Mouse (Mus musculus) E14TG2a.4 (cell line): ENCODE data around the gene Dirc2.

Experiments
- H3K27me3 ChIP-seq: 2 replicates; pipeline ENCODE4 v1.6.1; 2014; ENCODE audit warnings: low read length, control low read depth; ENCODE audit not compliant: insufficient read depth
- H3K36me3 ChIP-seq: 2 replicates; pipeline ENCODE4 v1.6.1; 2014; ENCODE audit warnings: low read length, control low read depth; ENCODE audit not compliant: insufficient read depth
- H3K4me1 ChIP-seq: replicated peaks from 2 replicates; pipeline ENCODE4 v1.6.1; 2014; ENCODE audit warnings: low read depth, low read length, control low read depth
- H3K4me3 ChIP-seq: replicated peaks from 2 replicates; pipeline ENCODE4 v1.5.1; 2014; ENCODE audit warnings: mild to moderate bottlenecking, low read length
- H3K9me3 ChIP-seq: 2 replicates; pipeline ENCODE4 v1.6.1; 2014; ENCODE audit warnings: low read length, control low read depth
- CTCF ChIP-seq: conservative IDR thresholded peaks from 2 replicates; pipeline ENCODE4 v1.5.1; 2014; ENCODE audit warnings: low read length
- NANOG ChIP-seq: IDR thresholded peaks from 2 replicates; pipeline ENCODE4 v1.6.1; 2014; ENCODE audit warnings: borderline replicate concordance, low read length, mixed read lengths
- POU5F1 ChIP-seq: IDR thresholded peaks from 2 replicates; pipeline ENCODE4 v1.6.1; 2014; ENCODE audit warnings: low read length, borderline replicate concordance

Dirc2 gene

GRCm38 (mm10) chr16:35740357-35740756, 28.8 kb downstream of the Dirc2 start:
- Histone ChIP-seq H3K4me1 (peaks cover 33% of the 10 kb centered on the region), H3K36me3 (peaks cover 10% of the 10 kb centered on the region; the same call in 1 of the 2 replicates), H3K27me3 (no peaks in the 10 kb centered on the region), H3K9me3 (no peaks in the 10 kb centered on the region), H3K4me3 (no peak overlapping the region)
- TF ChIP-seq POU5F1 (no peak), NANOG (no peak), CTCF (no peak)

GRCm38 (mm10) chr16:35739548-35739947, 29.6 kb downstream of the Dirc2 start:
- TF ChIP-seq POU5F1: no peak
- no peak for TF ChIP-seq NANOG
- no peak for TF ChIP-seq CTCF
- Histone ChIP-seq H3K9me3 (no peaks in the 10 kb centered on the region), H3K27me3 (no peaks in the 10 kb centered on the region), H3K4me3 (no peak overlapping the region), H3K4me1 (peaks cover 37% of the 10 kb centered on the region), H3K36me3 (peaks cover 17% of the 10 kb centered on the region)

GRCm38 (mm10) chr16:35738096-35738767, 30.9 kb downstream of the Dirc2 start:
- H3K4me3 ChIP-seq: no peak overlapping the region
- H3K36me3 ChIP-seq: peaks cover 17% of the 10 kb centered on the region
- TF ChIP-seq NANOG (no peak), POU5F1 (no peak), CTCF (no peak)
- peaks cover 45% of the 10 kb centered on the region for H3K4me1 ChIP-seq
- no peaks in the 10 kb centered on the region for H3K9me3 ChIP-seq
- H3K27me3 ChIP-seq: no peaks in the 10 kb centered on the region

GRCm38 (mm10) chr16:35734038-35734437, 35.1 kb downstream of the Dirc2 start:
- no peaks in the 10 kb centered on the region for H3K9me3 ChIP-seq
- H3K27me3 ChIP-seq: no peaks in the 10 kb centered on the region
- no peak overlapping the region for H3K4me3 ChIP-seq
- peaks cover 46% of the 10 kb centered on the region for H3K4me1 ChIP-seq
- peaks cover 26% of the 10 kb centered on the region for H3K36me3 ChIP-seq
- TF ChIP-seq NANOG: no peak
- TF ChIP-seq CTCF: peak; percentile 100

GRCm38 (mm10) chr16:35732096-35732495, 37.1 kb downstream of the Dirc2 start:
- Histone ChIP-seq H3K36me3 (peaks cover 26% of the 10 kb centered on the region), H3K4me3 (no peak overlapping the region), H3K4me1 (peaks cover 38% of the 10 kb centered on the region), H3K9me3 (no peaks in the 10 kb centered on the region), H3K27me3 (no peaks in the 10 kb centered on the region)
- TF ChIP-seq CTCF: no peak
- no peak for TF ChIP-seq POU5F1
- TF ChIP-seq NANOG: no peak

- peaks cover 21% of the 10 kb centered on the region for H3K4me1 ChIP-seq
- peaks cover 25% of the 10 kb centered on the region for H3K36me3 ChIP-seq
- no peaks in the 10 kb centered on the region for H3K27me3 ChIP-seq
- no peaks in the 10 kb centered on the region for H3K9me3 ChIP-seq
- H3K4me3 ChIP-seq: no peak overlapping the region
- peak; percentile 31; the same call in 1 of the 2 replicates for TF ChIP-seq NANOG
- no peak for TF ChIP-seq CTCF
Measured at GRCm38 (mm10) chr16:35729151-35729738, 39.9 kb downstream of the Dirc2 start.

- H3K4me3 ChIP-seq: no peak overlapping the region
- H3K9me3 ChIP-seq: no peaks in the 10 kb centered on the region
- H3K27me3 ChIP-seq: no peaks in the 10 kb centered on the region
- peaks cover 15% of the 10 kb centered on the region for H3K36me3 ChIP-seq
- peaks cover 21% of the 10 kb centered on the region for H3K4me1 ChIP-seq
- no peak for TF ChIP-seq NANOG
- TF ChIP-seq CTCF: no peak
- TF ChIP-seq POU5F1: no peak
Measured at GRCm38 (mm10) chr16:35726601-35727000, 42.6 kb downstream of the Dirc2 start.

- no peaks in the 10 kb centered on the region for H3K27me3 ChIP-seq
- no peaks in the 10 kb centered on the region for H3K9me3 ChIP-seq
- no peak overlapping the region for H3K4me3 ChIP-seq
- TF ChIP-seq NANOG: no peak
- TF ChIP-seq CTCF: no peak
- no peak for TF ChIP-seq POU5F1
- H3K36me3 ChIP-seq: peaks cover 18% of the 10 kb centered on the region
- peaks cover 21% of the 10 kb centered on the region for H3K4me1 ChIP-seq
Measured at GRCm38 (mm10) chr16:35724561-35724960, 44.6 kb downstream of the Dirc2 start.

GRCm38 (mm10) chr16:35717761-35718160, 51.4 kb downstream of the Dirc2 start:
- H3K9me3 ChIP-seq: no peaks in the 10 kb centered on the region
- H3K27me3 ChIP-seq: no peaks in the 10 kb centered on the region
- H3K4me1 ChIP-seq: no peaks in the 10 kb centered on the region
- TF ChIP-seq POU5F1: no peak
- no peak for TF ChIP-seq CTCF
- no peak for TF ChIP-seq NANOG
- H3K4me3 ChIP-seq: no peak overlapping the region
- H3K36me3 ChIP-seq: peaks cover 38% of the 10 kb centered on the region
